Mouse (Mus musculus) midbrain, embryonic 12.5 days (tissue): ENCODE results near the gene Cdkl3. TPM values are rescaled to one million over a fixed set of nuclear protein-coding genes. Genes with fewer than 3 reads are reported as not detected.

ENCODE experiments used
- ATAC-seq: fragments of 200-750 bp; cut with Nextera tagmentation; 2 replicates; pipeline ENCODE4 v1.8.0; 2017; ENCODE audit warnings: low read depth, moderate TSS enrichment, moderate library complexity; ENCODE audit not compliant: low FRiP score
- H3K27ac ChIP-seq: fragments of 300-500 bp; sonication (generic); replicated peaks from 2 replicates; pipeline ENCODE4 v1.5.1; 2016; ENCODE audit warnings: mild to moderate bottlenecking
- H3K27me3 ChIP-seq: fragments of 300-500 bp; sonication (generic); 2 replicates; pipeline ENCODE4 v1.6.1; 2016; ENCODE audit warnings: mild to moderate bottlenecking
- H3K36me3 ChIP-seq: fragments of 300-500 bp; sonication (generic); 2 replicates; pipeline ENCODE4 v1.6.1; 2016
- H3K4me1 ChIP-seq: fragments of 300-500 bp; sonication (generic); 2 replicates; pipeline ENCODE4 v1.6.1; 2016
- H3K4me2 ChIP-seq: fragments of 300-500 bp; sonication (generic); replicated peaks from 2 replicates; pipeline ENCODE4 v1.6.1; 2016; ENCODE audit warnings: mild to moderate bottlenecking, moderate library complexity
- H3K4me3 ChIP-seq: fragments of 300-500 bp; sonication (generic); 2 replicates; pipeline ENCODE4 v1.5.1; 2016; ENCODE audit warnings: mild to moderate bottlenecking
- H3K9ac ChIP-seq: fragments of 300-500 bp; sonication (generic); replicated peaks from 2 replicates; pipeline ENCODE4 v1.6.1; 2016; ENCODE audit warnings: mild to moderate bottlenecking, moderate library complexity
- H3K9me3 ChIP-seq: fragments of 300-500 bp; sonication (generic); 2 replicates; pipeline ENCODE4 v1.6.1; 2016; ENCODE audit warnings: mild to moderate bottlenecking
- WGBS: fragments of 180-500 bp; shearing (Covaris S2); methylation state at CpG from one replicate; pipeline ENCODE4 v1.1.7; 2016; 5-methylcytosine and 5-hydroxymethylcytosine counted together
- polyA plus RNA-seq: library from polyadenylated mRNA; unstranded; fragments of >200 nt; fragmentation: Nextera tagmentation; extraction: Ambion mirVana; gene quantifications from 2 replicates; pipeline ENCODE4 v1.2.1, GENCODE M21; 2016

The Cdkl3 gene
- polyA plus RNA-seq, 1 experiment from 2014 or later: 17.2 TPM

GRCm38 (mm10) chr11:51971644-51972043 lies 32.4 kb upstream of the Cdkl3 start:
- H3K4me1 ChIP-seq: peaks cover 10% of the 10 kb centered on the region
- H3K36me3 ChIP-seq: peaks cover 56% of the 10 kb centered on the region
- ATAC-seq: no peak
- H3K27ac ChIP-seq: no peak overlapping the region
- no peak overlapping the region for H3K9ac ChIP-seq
- H3K4me3 ChIP-seq: no peak overlapping the region
- WGBS: 97% methylated on average over 6 of the region's 6 CpGs
- no peaks in the 10 kb centered on the region for H3K9me3 ChIP-seq
- H3K4me2 ChIP-seq: no peak overlapping the region
- H3K27me3 ChIP-seq: no peaks in the 10 kb centered on the region

- Histone ChIP-seq H3K4me1 (peaks cover 39% of the 10 kb centered on the region), H3K27ac (peak overlapping the region; percentile 94), H3K4me3 (peak overlapping the region; percentile 83), H3K36me3 (peaks cover 30% of the 10 kb centered on the region), H3K4me2 (peak overlapping the region; percentile 85), H3K27me3 (no peaks in the 10 kb centered on the region), H3K9me3 (no peaks in the 10 kb centered on the region), H3K9ac (peak overlapping the region; percentile 93)
- 0% methylated on average over 29 of the region's 29 CpGs for WGBS
- peak; percentile 29 for ATAC-seq
Measured at GRCm38 (mm10) chr11:51999611-52000289, 4.3 kb upstream of the Cdkl3 start.

GRCm38 (mm10) chr11:52000290-52000962 lies 3.6 kb upstream of the Cdkl3 start, which contains the start of gene Ube2b:
Gene Ube2b (minus strand): TSS chr11:52000762.
- under 1% methylated on average over 46 of the region's 63 CpGs for WGBS
- peak within 1 kb of the TSS; percentile 85 for H3K4me2 ChIP-seq
- no peaks in the 10 kb centered on the region for H3K27me3 ChIP-seq
- H3K27ac ChIP-seq: peak within 1 kb of the TSS; percentile 94
- peaks cover 40% of the 10 kb centered on the region for H3K4me1 ChIP-seq
- peaks cover 23% of the 10 kb centered on the region for H3K36me3 ChIP-seq
- H3K9ac ChIP-seq: peak within 1 kb of the TSS; percentile 93
- peak within 1 kb of the TSS; percentile 83 for H3K4me3 ChIP-seq
- H3K9me3 ChIP-seq: no peaks in the 10 kb centered on the region
- peak; percentile 75 for ATAC-seq

GRCm38 (mm10) chr11:52001341-52001740 lies 2.7 kb upstream of the Cdkl3 start:
- Histone ChIP-seq H3K27ac (peak overlapping the region; percentile 94), H3K36me3 (peaks cover 14% of the 10 kb centered on the region), H3K9me3 (no peaks in the 10 kb centered on the region), H3K4me2 (peak overlapping the region; percentile 85), H3K4me3 (peak overlapping the region; percentile 83; the same call in 1 of the 2 replicates), H3K27me3 (no peaks in the 10 kb centered on the region), H3K9ac (no peak overlapping the region), H3K4me1 (peaks cover 49% of the 10 kb centered on the region)
- no peak for ATAC-seq
- WGBS: 73% methylated on average over 10 of the region's 10 CpGs

- ATAC-seq: no peak
- Histone ChIP-seq H3K36me3 (peaks cover 9% of the 10 kb centered on the region), H3K4me1 (peaks cover 47% of the 10 kb centered on the region)
Measured at GRCm38 (mm10) chr11:52001861-52002260, 2.2 kb upstream of the Cdkl3 start.

GRCm38 (mm10) chr11:52002842-52003504 lies 1.0 kb upstream of the Cdkl3 start:
- Histone ChIP-seq H3K4me3 (peak overlapping the region; percentile 83), H3K4me1 (peaks cover 38% of the 10 kb centered on the region), H3K9ac (peak overlapping the region; percentile 82), H3K4me2 (peak overlapping the region; percentile 67), H3K36me3 (0 out of 2 replicates have a peak, but pooled peaks cover 4% of the 10 kb centered on the region), H3K27ac (peak overlapping the region; percentile 89), H3K27me3 (no peaks in the 10 kb centered on the region), H3K9me3 (no peaks in the 10 kb centered on the region)
- no peak for ATAC-seq
- WGBS: 81% methylated on average over 13 of the region's 13 CpGs

More at GRCm38 (mm10) chr11:52001861-52002260, 2.2 kb upstream of the Cdkl3 start:
- no peak overlapping the region for H3K27ac ChIP-seq
- no peak overlapping the region for H3K4me3 ChIP-seq
- H3K9me3 ChIP-seq: no peaks in the 10 kb centered on the region
- WGBS: 94% methylated on average over 8 of the region's 8 CpGs
- H3K27me3 ChIP-seq: no peaks in the 10 kb centered on the region
- no peak overlapping the region for H3K9ac ChIP-seq
- H3K4me2 ChIP-seq: no peak overlapping the region

DNA sequence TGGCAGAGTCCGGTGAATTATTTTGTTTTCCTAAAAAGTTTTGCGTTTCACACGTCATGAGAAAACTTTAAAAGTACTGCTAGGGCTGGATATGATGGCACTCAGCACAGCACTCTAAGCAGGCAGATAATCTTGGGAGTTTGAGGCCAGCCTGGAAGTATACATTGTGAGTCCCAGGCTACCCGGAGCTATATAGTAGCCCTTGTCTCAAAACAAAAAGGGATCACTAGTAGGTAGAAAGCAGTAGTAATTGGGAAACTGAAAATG lies 583 bp upstream of the Cdkl3 start:
- peak overlapping the region; percentile 82 for H3K9ac ChIP-seq
- H3K9me3 ChIP-seq: no peaks in the 10 kb centered on the region
- H3K27me3 ChIP-seq: no peaks in the 10 kb centered on the region
- peaks cover 33% of the 10 kb centered on the region for H3K4me1 ChIP-seq
- H3K4me3 ChIP-seq: peak overlapping the region; percentile 83
- peak overlapping the region; percentile 89 for H3K27ac ChIP-seq
- H3K4me2 ChIP-seq: peak overlapping the region; percentile 67
- no peak for ATAC-seq
- WGBS: 19% methylated on average over 4 of the region's 4 CpGs
- 0 out of 2 replicates have a peak, but pooled peaks cover 4% of the 10 kb centered on the region for H3K36me3 ChIP-seq

DNA sequence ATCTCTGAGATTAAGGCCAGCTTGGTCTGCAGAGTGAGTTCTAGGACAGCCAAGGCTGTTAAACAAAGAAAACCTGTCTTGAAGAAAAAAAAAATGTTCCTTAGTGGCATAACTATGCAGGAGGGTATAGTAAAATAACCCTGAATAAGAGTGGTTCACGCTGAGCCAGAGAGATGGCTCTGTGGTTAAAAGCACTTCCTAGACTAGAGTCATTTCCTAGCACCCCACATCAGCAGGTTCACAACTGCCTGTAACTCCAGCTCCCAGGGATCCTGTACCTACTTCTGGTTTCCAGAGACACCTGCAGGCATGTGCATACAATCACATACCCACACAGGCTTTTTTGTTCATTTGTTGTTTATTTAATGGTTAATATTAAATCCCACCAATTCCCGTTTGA lies 1.6 kb downstream of the Cdkl3 start:
- H3K9ac ChIP-seq: no peak overlapping the region
- no peak overlapping the region for H3K27ac ChIP-seq
- H3K36me3 ChIP-seq: 0 out of 2 replicates have a peak, but pooled peaks cover 4% of the 10 kb centered on the region
- WGBS: 71% methylated on average over 2 of the region's 2 CpGs
- H3K9me3 ChIP-seq: no peaks in the 10 kb centered on the region
- peaks cover 24% of the 10 kb centered on the region for H3K4me1 ChIP-seq
- H3K4me3 ChIP-seq: 0 out of 2 replicates have a peak overlapping the region, but pooled peaks have one; percentile 12
- ATAC-seq: no peak
- no peaks in the 10 kb centered on the region for H3K27me3 ChIP-seq
- peak overlapping the region; percentile 30 for H3K4me2 ChIP-seq

- WGBS: 92% methylated on average over 11 of the region's 11 CpGs
- no peak for ATAC-seq
- Histone ChIP-seq H3K36me3 (0 out of 2 replicates have a peak, but pooled peaks cover 4% of the 10 kb centered on the region), H3K4me1 (peaks cover 3% of the 10 kb centered on the region; the same call in 1 of the 2 replicates), H3K9ac (no peak overlapping the region), H3K27ac (no peak overlapping the region), H3K9me3 (no peaks in the 10 kb centered on the region), H3K27me3 (no peaks in the 10 kb centered on the region), H3K4me2 (no peak overlapping the region), H3K4me3 (no peak overlapping the region)
Measured at GRCm38 (mm10) chr11:52011011-52011410, 7.0 kb downstream of the Cdkl3 start.

DNA sequence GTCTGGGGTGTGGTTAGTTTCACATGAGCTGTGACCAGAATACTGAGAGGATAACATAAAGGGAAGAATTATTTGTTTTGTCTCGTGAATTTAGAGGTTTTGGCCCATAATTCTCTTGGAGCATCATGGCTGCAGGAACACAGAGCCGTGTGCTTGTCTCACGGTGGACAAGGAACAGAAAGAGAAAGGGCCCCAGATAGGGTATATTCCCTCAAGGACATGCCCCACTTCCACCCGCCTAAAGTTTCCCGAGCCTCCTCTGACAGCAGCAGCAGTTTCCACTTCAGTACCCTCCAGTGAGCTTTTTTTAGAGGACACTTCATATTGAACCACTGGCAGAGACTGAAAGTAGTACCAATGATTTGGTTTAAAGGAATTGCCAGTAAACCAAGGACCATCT lies 7.5 kb downstream of the Cdkl3 start:
- 0 out of 2 replicates have a peak, but pooled peaks cover 4% of the 10 kb centered on the region for H3K36me3 ChIP-seq
- WGBS: 78% methylated on average over 5 of the region's 5 CpGs
- no peaks in the 10 kb centered on the region for H3K4me1 ChIP-seq
- H3K4me2 ChIP-seq: no peak overlapping the region
- no peak for ATAC-seq
- no peak overlapping the region for H3K4me3 ChIP-seq
- H3K9me3 ChIP-seq: no peaks in the 10 kb centered on the region
- no peaks in the 10 kb centered on the region for H3K27me3 ChIP-seq
- H3K27ac ChIP-seq: no peak overlapping the region
- H3K9ac ChIP-seq: no peak overlapping the region

GRCm38 (mm10) chr11:52018217-52018616 lies 14.2 kb downstream of the Cdkl3 start:
- ATAC-seq: no peak
- H3K27ac ChIP-seq: no peak overlapping the region

GRCm38 (mm10) chr11:52032356-52032755 lies 28.3 kb downstream of the Cdkl3 start:
- ATAC-seq: no peak
- Histone ChIP-seq H3K9ac (no peak overlapping the region), H3K27ac (no peak overlapping the region), H3K4me3 (no peak overlapping the region), H3K27me3 (no peaks in the 10 kb centered on the region), H3K4me2 (no peak overlapping the region), H3K36me3 (peaks cover 8% of the 10 kb centered on the region; the same call in 1 of the 2 replicates), H3K9me3 (no peaks in the 10 kb centered on the region), H3K4me1 (no peaks in the 10 kb centered on the region)
- 82% methylated on average over 8 of the region's 8 CpGs for WGBS

More at GRCm38 (mm10) chr11:52018217-52018616, 14.2 kb downstream of the Cdkl3 start:
- Histone ChIP-seq H3K9me3 (no peaks in the 10 kb centered on the region), H3K9ac (no peak overlapping the region), H3K4me3 (no peak overlapping the region), H3K4me2 (no peak overlapping the region), H3K36me3 (no peaks in the 10 kb centered on the region), H3K27me3 (no peaks in the 10 kb centered on the region), H3K4me1 (no peaks in the 10 kb centered on the region)
- 87% methylated on average over 9 of the region's 9 CpGs for WGBS
